Mouse (Mus musculus): ENCODE results near the gene Ccdc148. TPM values are rescaled to one million over a fixed set of nuclear protein-coding genes. Genes with fewer than 3 reads are reported as not detected.

The Ccdc148 gene
- total RNA-seq, 2 experiments from 2014 or later, result 0.02 to 0.11 TPM

DNA sequence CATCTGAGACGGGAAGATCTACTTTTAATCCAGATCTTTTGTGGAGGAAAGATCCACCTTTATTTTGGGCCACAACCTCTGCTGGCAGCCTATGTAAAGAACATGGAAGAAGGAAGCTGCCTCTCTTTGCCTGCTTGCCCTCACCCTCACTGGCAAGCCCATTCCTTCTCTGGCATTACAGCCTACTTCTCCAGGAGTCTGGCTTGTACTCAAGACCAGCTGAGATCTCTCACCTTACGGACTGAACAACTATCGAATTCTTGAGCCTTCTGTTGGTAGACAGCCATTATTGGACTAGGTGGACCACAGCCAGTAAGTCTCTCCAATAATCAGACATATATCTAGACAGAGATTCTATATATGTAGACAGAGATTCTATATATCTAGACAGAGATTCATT, 208.4 kb downstream of the Ccdc148 start:
- ATAC-seq (ENCODE audit: poor library complexity, severe bottlenecking), result no peak

DNA sequence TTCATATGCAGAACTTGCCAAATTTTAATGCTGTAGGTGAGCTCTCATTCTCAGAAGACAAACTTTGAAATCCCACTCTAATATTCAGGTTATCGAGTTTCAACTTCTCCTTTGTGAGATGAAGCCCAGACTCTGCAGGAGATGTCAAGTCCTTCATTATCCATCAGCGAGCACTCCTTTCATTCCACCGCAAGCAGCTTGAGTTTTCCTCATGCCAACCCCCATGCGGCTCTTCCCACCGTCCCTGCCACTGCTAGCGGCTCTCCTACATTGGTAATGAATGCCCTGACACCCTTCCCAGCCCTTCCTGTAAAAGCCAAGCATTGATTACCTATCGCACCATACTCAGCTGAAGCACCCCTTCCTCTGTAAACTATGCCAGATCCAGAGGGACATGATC, 211.7 kb downstream of the Ccdc148 start:
- no peak for ATAC-seq (ENCODE audit: poor library complexity, severe bottlenecking)

DNA sequence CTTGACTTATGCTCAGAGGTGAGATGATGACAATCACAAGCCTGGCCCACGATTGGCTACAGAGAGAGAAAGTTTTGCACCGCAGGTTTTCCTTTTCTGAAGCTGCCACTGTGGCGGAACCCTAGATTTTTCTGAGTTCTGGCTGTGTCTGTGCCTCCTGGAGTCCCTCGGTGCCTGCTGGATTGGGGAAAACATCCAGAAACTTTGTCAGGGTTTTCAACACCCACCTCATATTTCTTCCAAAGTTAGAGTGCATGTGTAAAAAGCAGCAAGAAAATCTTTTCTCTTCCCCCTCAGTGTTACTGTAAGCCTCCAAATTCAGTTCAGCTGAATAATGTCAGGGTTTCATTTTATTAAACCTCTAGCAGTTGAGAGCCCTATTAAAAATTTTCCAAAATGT, 219.1 kb downstream of the Ccdc148 start:
- ATAC-seq (ENCODE audit: poor library complexity, severe bottlenecking), result no peak

DNA sequence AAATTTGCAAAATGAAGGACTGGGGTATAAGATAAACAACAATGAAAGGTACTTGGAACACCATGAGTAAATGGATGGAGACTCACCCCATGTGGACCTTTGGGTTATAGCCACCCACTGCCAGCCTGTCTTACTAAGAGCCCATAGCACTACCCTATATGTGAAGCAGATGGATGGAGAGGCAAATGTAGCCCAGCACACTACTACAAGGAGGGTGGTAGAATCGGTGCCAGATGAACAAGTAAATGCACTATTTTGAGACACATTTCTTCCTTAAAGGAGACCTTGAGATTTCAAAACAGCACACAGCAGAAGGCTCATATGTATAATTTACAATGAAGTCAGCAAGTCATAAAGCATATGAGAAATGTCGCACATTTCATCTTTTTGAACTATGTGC, 234.9 kb downstream of the Ccdc148 start:
- ATAC-seq (ENCODE audit: poor library complexity, severe bottlenecking), result no peak

DNA sequence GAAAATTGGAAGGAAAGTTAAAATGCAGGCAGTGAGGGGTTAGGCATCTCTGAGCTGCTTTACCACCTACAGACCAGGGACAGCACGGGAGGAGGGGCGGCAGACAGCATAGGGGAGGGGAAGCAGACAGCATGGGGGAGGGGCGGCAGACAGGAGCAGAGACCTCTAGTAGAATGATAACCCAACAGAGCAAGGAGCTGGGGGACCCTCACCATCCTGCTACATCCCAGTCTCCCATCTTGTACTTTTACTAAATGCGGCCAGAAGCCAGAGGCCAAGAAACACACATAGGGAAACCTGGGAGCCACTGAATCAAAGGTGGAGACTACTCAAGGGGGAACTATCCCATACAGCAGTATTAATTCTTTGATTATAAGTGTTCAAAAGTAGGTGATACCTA, 242.1 kb downstream of the Ccdc148 start:
- ATAC-seq (ENCODE audit: poor library complexity, severe bottlenecking), result no peak

DNA sequence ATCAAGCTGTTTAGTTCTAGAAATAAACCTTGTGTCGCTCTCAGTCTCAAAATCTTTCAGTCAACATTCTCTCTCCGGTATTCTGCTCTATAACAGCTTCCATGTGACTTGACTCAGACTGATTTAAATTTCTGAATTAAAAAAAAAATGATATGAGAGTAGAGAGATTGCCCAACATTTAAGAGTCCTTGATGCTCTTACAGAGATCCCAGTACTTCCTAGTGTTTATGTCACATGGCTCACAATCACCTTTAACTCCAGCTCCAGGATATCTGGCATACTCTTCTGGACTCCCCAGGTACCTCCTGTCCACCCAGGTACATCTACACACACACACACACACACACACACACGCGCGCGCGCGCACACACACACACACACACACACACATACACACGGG, 248.1 kb downstream of the Ccdc148 start:
- no peak for ATAC-seq (ENCODE audit: poor library complexity, severe bottlenecking)

DNA sequence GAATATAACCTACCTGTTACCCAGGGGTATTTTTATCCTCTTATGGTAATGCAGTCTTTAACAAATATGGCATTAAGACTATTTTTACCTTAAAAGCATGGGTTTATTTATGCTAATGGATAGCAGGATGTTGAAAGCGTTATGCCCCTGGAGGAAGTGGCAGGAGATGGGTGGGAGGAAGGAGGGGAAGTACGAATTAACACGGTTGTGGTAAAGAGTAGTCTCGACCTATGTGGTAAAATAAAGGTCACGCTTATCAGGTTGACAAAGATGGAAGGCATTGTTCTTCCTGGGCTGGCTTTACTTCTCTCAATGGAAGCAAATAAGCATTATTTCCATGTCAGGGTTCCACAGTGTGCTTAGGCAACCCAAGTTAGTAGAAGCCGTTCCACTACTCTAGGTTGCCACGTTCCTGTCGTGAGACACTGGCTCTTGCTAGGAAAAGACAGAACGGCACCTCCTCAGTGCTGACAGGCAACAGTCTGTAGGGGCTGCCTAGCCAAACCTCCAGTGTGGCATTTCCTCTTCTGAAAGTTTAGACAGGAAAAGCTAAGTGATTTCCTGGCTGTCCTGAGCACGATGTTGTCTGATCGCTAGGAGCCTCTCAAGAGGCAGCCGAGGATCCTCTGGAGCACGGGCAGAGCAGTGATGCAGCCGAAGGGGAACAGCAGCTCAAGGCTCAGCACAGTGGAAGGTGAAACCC, 253.5 kb downstream of the Ccdc148 start:
- peak; percentile 79 for ATAC-seq (ENCODE audit: poor library complexity, severe bottlenecking)

DNA sequence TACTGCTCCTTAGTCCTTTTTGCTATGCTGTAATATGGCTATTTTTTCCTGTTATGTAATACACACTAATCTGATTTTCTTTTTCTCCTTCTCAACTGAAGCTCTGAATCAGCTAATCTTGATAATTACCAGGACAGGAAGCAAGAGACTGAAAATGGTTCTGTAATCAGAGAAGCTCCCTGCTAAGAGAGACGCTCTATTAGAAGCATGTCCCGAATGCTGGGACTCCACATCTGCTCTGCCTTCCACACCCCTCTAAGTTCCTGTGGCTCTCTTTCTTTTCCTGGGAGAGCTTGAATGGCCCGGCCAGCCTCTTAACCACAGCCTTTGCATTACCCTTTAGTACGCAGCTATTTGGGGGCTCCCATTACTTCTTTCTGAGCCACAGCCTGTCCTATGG, 255.4 kb downstream of the Ccdc148 start:
- ATAC-seq (ENCODE audit: poor library complexity, severe bottlenecking), result no peak

DNA sequence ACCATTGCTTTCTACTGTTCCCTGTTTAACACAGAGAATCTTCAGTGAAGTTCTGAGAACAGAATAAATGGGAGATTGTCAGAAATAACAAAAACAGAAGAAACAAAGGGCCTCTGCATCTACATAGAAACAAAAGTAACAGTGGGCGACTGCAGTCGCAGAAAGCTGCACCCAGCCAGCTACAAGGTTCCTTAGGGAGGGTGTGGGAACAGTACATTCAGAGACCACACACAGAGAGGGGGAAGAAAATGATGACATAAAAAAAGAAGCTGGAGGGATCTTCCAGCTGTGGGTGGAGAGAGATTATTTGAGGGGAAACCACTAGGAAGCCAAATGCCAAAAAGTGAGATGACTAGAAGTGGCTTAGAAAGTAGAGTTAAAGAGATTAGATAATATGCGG, 280.6 kb downstream of the Ccdc148 start:
- ATAC-seq (ENCODE audit: poor library complexity, severe bottlenecking), result no peak

DNA sequence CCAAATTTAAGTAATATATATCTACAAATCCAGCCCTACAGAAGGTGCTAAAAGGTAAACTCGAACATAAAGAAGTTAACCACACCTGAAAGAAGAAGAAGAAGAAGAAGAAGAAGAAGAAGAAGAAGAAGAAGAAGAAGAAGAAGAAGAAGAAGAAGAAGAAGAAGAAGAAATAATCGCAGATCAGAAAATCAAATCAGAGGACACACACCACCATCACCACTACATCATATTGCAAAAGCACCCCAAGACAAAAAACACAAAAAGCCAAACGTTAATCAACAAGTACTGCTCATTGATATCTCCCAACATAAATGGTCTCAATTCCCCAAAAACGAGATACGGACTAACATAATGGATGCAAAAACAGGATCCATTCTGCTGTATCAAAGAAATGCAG, 301.3 kb downstream of the Ccdc148 start, which contains the start of gene Gm11099:
Gene Gm11099 (plus strand): TSS at position 301 of the 400 bp plus-strand sequence.
- no peak for ATAC-seq (ENCODE audit: poor library complexity, severe bottlenecking)

DNA sequence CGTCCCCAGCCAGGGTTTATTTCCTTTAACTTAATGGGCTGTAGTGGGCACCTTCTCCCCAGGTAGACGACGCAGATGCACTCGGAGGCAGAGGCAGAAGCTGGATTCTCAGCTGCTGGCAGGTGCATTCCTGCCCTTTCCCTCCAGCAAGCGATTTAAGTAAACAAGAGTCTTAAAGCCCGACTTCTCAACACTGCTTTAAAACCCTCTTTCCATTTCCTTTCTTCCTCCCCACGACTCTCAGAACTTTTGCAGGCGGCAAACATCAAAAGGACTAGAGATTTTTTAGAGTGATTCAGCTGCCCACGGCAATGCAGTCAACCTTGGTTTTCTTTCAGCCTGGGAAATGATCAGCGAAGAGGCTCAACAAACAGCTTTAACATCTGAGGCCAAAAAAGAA, 316.0 kb downstream of the Ccdc148 start:
- no peak for ATAC-seq (ENCODE audit: poor library complexity, severe bottlenecking)

DNA sequence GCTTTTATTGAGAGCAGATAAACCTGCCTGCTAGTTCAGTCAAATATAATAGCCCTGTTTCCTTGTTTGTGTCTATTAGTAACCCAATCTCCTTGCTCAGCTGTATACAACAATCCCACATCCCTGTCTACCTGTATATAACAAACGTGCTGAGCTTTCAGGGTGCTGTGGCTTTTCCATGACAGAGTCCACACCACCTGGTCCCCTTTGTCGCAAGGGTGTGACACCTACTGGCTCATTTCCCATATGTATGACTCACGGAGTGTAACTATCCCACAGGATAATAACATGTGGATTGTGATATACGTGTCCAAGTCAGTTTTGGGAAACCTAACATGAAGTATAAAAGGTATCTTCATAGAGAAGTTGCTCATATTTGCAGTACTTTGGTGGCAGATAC, 318.0 kb downstream of the Ccdc148 start:
- no peak for ATAC-seq (ENCODE audit: poor library complexity, severe bottlenecking)

DNA sequence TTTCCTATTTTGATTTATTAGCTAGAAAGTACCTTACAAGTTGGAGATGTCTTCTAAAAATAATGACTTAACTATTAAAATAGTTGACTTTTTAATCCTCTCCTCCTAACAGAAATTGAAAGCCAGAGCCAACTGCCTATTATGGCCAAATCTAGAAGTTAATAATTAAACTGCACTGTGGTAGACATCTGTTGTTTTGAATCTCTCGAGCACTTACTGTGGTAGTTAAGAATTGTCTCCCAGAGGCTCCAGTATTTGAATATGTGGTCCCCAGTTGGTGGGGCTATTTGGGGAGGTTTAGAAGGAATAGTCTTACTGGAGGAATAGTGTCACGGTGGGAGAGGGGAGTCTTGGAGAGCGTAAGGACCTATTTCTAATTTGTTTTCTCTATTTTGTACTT, 319.5 kb downstream of the Ccdc148 start:
- ATAC-seq (ENCODE audit: poor library complexity, severe bottlenecking), result no peak

DNA sequence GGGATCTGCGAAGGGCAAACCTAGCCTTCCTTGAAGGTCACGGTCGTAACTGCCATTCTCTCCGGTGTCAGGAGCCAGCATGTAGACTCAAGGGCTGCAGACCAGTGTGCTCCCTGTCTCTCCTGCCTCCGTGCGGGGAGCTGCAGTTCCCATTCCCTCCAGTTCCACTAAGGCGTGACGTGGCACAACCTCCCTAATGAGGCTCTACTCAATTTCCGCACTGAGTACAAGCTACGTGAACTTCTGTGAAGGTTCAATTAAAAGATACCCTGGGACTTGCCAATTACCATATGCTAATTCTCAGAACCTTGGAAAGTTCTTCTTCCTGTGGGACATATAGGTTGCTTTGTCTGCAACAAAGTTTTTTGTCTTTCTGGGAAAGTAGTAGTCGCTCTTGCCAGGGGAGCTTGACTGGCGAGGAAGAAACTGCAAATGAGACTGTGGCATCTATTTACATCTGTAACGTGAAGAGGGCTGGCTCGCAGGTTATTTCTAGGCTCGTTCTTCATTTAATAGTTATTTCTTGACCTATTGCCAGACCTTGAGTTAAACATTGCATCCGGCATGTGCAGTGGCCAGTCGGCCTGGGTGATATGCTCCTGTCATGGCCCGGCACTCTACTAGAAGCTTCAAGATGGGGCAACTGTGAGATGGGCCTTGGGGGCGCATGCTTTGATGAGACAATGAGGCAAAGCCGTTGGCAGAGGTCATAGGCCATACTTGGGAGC, 328.1 kb downstream of the Ccdc148 start:
- ATAC-seq (ENCODE audit: poor library complexity, severe bottlenecking), result no peak

DNA sequence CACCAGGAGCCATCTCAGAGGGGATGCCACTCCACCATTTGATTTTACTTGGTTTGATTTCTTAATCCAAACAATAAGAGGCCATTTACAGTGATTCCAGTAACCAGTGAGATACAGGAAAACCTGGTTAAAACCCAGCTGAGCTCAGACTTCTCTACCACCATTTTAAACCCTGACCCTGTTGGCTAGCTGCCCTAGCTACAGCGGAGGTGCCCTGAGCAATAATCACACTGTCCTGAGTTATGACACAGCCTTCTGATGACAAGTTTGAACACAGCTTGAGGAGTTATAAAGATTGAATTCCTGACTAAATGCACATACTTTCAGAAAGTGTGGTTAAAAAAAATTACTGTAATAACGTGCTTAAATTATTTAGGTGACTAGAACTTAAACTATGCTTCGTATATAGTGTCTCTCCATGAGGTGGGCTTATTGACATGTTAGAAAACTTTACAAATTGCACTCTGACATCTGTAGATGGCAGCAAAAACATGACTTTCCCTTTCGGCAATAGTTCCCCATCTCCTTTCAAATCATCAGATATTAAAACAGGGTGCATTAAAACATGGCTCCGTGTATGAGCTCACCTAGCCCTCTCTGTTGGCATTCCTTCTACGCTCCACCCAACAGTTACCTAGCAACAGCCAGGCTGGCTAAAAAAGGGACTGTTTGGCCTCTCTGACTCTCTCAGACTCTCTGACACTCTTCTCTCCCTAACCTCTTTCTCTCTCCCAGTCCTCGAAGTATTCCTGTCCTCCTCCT, 330.3 kb downstream of the Ccdc148 start:
- ATAC-seq (ENCODE audit: poor library complexity, severe bottlenecking), result no peak

DNA sequence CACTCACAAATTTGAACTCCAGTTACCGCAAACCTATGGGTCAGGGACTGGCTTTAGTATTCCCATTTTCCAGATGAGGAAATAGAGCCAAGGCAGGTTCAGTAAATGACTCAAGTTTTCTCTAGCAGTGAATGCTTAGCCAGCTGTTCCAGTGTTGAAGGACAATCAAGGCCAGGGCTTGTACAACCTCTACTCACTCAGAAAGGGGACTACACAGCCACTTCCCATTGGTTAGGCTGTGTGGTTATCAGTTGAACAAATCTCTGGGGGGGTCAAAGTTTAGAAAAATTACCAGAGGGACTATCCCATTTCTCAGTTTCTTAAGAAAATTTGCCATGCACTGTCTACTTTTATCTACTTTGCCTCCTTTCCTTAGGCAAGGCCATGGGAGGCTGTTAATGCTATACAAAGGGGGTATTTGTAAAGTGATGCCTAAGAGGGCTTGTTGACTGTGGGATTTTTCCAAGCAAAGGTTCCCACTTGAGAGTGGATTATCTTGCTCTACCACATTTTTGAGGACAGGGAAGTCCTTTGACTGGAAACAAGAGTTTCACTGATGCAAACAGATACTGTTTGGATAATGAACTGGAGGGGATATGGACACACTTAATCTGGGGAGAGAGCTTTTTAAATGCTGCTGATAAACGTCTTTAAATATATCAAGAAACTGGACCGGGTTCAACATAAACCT, 331.4 kb downstream of the Ccdc148 start:
- no peak for ATAC-seq (ENCODE audit: poor library complexity, severe bottlenecking)

DNA sequence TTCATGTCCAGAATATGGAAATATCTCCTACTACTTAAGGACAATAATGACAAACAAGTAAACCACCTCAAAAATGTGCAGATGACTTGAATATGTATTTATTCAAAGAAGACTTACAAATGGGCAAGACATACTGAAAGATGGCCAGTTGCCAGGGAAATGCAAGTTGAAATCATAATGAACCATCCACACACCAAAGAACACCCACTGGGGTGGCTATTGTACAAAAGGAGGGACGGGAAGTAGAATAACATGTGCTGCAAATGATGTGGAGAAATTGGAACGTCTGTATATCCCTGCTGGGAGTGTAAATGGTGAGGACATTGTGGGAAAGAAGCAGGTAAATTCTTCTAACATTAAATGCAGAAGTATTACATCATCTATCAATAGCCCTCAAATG, 347.5 kb downstream of the Ccdc148 start:
- ATAC-seq (ENCODE audit: poor library complexity, severe bottlenecking), result no peak

DNA sequence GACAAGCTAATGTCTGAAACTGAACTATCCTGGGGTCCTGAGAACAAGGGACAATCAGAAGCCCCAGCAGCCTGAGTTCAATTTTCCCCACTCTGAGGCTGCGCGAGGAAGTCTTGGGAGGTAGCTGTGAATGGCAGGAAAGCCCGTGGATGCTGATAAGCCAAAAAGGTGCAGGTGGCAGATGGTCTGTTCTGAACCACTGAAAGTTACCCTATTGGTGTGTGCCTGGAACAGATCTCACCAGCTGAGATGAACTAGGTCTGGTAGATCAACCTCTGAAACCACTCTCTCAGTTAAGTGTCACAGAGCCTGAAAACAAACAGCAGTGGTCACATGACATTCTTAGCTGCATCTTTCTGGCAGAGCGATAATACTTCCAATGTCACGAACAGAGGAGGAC, 360.9 kb downstream of the Ccdc148 start:
- no peak for ATAC-seq (ENCODE audit: poor library complexity, severe bottlenecking)

DNA sequence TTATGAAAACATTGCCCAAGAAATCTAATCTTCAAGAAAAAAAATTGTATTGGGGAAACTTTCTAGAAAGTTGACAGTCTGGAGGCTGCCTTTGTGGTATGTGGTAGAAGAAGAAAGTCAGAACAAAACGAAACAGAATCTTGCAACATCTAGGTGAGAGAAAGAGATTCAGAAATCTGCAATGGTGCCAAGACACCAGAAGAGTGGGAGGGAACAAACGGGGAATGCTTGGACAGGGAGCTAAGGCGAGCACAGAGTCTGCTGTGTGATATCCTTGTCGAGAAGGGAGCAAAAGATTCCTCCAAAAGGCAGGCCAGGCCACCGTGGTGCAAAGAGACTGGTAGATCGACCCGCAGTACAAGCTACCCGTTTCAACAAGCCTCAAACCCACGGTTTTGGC, 361.4 kb downstream of the Ccdc148 start:
- ATAC-seq (ENCODE audit: poor library complexity, severe bottlenecking), result no peak

DNA sequence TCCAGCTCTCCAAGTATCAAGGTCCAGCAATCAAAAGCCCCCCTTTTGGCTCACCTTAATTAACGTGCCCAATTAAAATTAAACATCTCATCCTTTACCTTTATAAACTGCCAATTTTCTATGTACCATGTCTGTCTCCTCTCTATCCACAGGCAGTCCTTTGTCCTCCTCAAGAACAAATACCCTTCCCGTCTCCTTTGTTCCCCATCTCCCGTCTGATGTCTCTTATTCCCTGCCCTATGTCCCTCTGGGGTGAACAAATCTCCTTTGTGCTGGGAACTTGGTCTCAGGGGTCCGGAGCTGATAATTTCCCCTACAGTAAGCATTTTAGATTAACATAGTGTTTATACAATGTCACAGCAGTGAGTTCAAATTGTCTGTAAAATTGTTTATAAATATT, 363.0 kb downstream of the Ccdc148 start:
- ATAC-seq (ENCODE audit: poor library complexity, severe bottlenecking), result no peak

DNA sequence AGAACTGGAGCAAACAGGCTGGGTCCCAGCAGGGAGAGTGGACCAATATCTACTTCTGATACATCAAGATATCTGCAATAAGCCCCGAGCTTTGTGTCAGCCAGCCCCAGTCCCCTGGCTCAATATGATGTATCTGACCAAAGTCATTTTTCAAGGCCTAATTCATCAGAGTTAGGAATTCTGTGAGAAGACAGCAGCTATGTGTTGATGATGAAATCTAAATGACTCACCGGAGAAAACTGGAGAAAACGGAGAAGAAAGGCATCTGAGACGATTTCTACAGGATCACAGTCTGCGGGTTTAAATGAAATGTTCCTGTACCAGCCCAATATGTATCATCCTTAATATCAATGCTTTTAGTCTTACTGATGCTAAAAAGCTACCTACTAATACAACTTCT, 365.1 kb downstream of the Ccdc148 start:
- no peak for ATAC-seq (ENCODE audit: poor library complexity, severe bottlenecking)

All from megakaryocyte, adult 5-6 weeks (primary cell).